Mouse (Mus musculus) CH12.LX (cell line): ENCODE data around the gene 4931406P16Rik.

Source experiments
- CHD2 ChIP-seq: IDR thresholded peaks from 2 replicates; pipeline ENCODE4 v1.6.1; 2011; ENCODE audit warnings: low read length, improper control_type of control experiment
- CTCF ChIP-seq, 2 experiments: IDR thresholded peaks in 1 of 2; conservative IDR thresholded peaks in 1 of 2; 2 replicates each; pipeline ENCODE4 v1.5.1; 2011 to 2012; ENCODE audit warnings: low read depth in 2 of 2, low read length in 2 of 2, improper control_type of control experiment in 1 of 2, inconsistent platforms in 1 of 2, mild to moderate bottlenecking in 1 of 2, moderate library complexity in 1 of 2
- EP300 ChIP-seq: IDR thresholded peaks from 2 replicates; pipeline ENCODE4 v1.6.1; 2011; ENCODE audit warnings: low read length, improper control_type of control experiment
- GABPA ChIP-seq: IDR thresholded peaks from 2 replicates; pipeline ENCODE4 v1.6.1; 2012; ENCODE audit warnings: low read depth, low read length, improper control_type of control experiment, inconsistent platforms; ENCODE audit not compliant: insufficient replicate concordance
- HCFC1 ChIP-seq: IDR thresholded peaks from 2 replicates; pipeline ENCODE4 v1.6.1; 2012; ENCODE audit warnings: low read depth, mild to moderate bottlenecking, inconsistent platforms, low read length, improper control_type of control experiment
- JUND ChIP-seq: conservative IDR thresholded peaks from 2 replicates; pipeline ENCODE4 v1.6.1; 2011; ENCODE audit warnings: low read depth, low read length, improper control_type of control experiment
- MAZ ChIP-seq: IDR thresholded peaks from 2 replicates; pipeline ENCODE4 v1.6.1; 2012; ENCODE audit warnings: low read depth, mild to moderate bottlenecking, inconsistent platforms, low read length, improper control_type of control experiment, moderate library complexity
- MXI1 ChIP-seq: IDR thresholded peaks from 2 replicates; pipeline ENCODE4 v1.6.1; 2011; ENCODE audit warnings: mild to moderate bottlenecking, low read depth, low read length, improper control_type of control experiment
- NRF1 ChIP-seq: IDR thresholded peaks from 2 replicates; pipeline ENCODE4 v1.6.1; 2014; ENCODE audit warnings: low read depth, mild to moderate bottlenecking, inconsistent platforms, low read length, improper control_type of control experiment, moderate library complexity
- PAX5 ChIP-seq: IDR thresholded peaks from 2 replicates; pipeline ENCODE4 v1.6.1; 2012; ENCODE audit warnings: low read length, inconsistent platforms, mixed read lengths
- POLR2A ChIP-seq: IDR thresholded peaks from 2 replicates; pipeline ENCODE4 v1.6.1; 2011; ENCODE audit warnings: low read depth, mild to moderate bottlenecking, improper control_type of control experiment, low read length
- RCOR1 ChIP-seq: conservative IDR thresholded peaks from 2 replicates; pipeline ENCODE4 v1.6.1; 2012; ENCODE audit warnings: low read depth, mild to moderate bottlenecking, inconsistent platforms, low read length, improper control_type of control experiment
- TBP ChIP-seq: conservative IDR thresholded peaks from 2 replicates; pipeline ENCODE4 v1.6.1; 2011; ENCODE audit warnings: low read depth, low read length, improper control_type of control experiment
- ZNF384 ChIP-seq: IDR thresholded peaks from 2 replicates; pipeline ENCODE4 v1.6.1; 2012; ENCODE audit warnings: low read depth, low read length, improper control_type of control experiment, inconsistent platforms

- TF ChIP-seq MAZ (no peak), GABPA (no peak), CTCF (conservative IDR thresholded peaks at IDR 0.05 in 1 of 2, IDR thresholded peaks at IDR 0.05 in 1 of 2; ENCODE audit: low read depth in 2 of 2, low read length in 2 of 2) (peak; percentile 17 to 92; a peak in 3 of 4 replicates), RCOR1 (no peak), POLR2A (no peak), MXI1 (0 out of 2 replicates have a peak, but pooled peaks have one; percentile 31), CHD2 (no peak), EP300 (no peak), PAX5 (no peak), NRF1 (no peak), ZNF384 (no peak), TBP (no peak), JUND (no peak), HCFC1 (no peak)
Measured at GRCm38 (mm10) chr7:34265876-34266346, 47.4 kb downstream of the 4931406P16Rik start.
